Mouse (Mus musculus): ENCODE data around the gene Vmn1r27.

DNA sequence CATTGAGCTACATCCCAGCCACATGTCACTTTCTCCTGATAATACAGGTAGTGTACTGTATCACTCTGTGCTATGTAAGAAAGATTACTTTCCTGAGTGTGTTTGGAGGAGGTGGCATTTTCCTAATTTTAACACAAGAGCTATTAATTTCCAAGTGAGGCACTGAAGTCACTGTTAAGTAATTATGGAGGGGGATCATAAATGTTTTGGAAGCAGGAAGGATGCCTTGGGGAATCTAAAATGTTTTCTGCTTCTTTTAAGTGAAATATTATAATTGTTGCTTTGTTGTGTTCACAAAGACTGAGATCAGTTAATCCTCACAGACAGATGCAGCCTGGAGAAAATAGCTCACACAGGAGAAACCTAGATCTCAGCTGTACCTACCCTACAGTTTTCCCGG, 43.1 kb upstream of the Vmn1r27 start, which contains the start of gene Vmn1r28:
- TF ChIP-seq CTCF (IDR thresholded peaks at IDR 0.05; ENCODE audit: low read depth) (no peak), EP300 (IDR thresholded peaks at IDR 0.05; ENCODE audit: low read depth) (no peak)
